Mouse (Mus musculus): ENCODE data around the gene Dnah1. TPM values are rescaled to one million over a fixed set of nuclear protein-coding genes. Genes with fewer than 3 reads are reported as not detected.

The Dnah1 gene
- total and polyA plus RNA-seq, 2 experiments from 2014 or later = 2.1 to 9.9 TPM

DNA sequence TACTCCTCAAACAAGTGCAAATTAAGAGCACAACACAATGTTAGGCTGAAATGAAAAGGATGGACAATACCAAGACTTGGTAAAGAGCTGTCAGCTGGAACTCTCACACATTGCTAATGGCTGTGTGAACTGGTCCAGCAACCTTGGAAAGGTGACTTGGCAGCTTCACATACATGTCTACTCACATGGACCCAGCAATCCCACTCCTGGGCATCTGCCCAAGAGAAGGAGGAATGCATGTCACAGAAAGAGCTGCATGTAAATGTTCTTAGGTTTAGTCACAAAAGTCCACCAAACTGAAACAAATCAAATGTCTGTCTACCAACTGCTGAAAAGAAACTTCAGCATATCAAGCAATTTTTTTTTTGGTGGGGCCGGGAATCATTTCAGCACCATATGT is 77.8 kb downstream of the Dnah1 start:
- no peak overlapping the region for H3K4me2 ChIP-seq (ENCODE audit: low read depth, low read length)
- H3K9ac ChIP-seq (replicated peaks; ENCODE audit: low read length) = no peak overlapping the region
- ATAC-seq = no peak
- no peaks in the 10 kb centered on the region for H3K36me3 ChIP-seq (ENCODE audit: insufficient read depth, low read length)
- H3K9me3 ChIP-seq (ENCODE audit: low read length) = no peaks in the 10 kb centered on the region
- H3K27ac ChIP-seq = no peak overlapping the region
- H3K4me1 ChIP-seq (ENCODE audit: insufficient read depth, low read length) = no peaks in the 10 kb centered on the region
- no peak for DNase-seq (ENCODE audit: low spot score)
- H3K27me3 ChIP-seq (ENCODE audit: insufficient read depth, low read length) = no peaks in the 10 kb centered on the region
- no peak overlapping the region for H3K4me3 ChIP-seq (ENCODE audit: low read length)
- 73% methylated on average over 1 of the region's 1 CpGs for WGBS
- TF ChIP-seq CTCF (IDR thresholded peaks at IDR 0.05; ENCODE audit: low read depth) = no peak

DNA sequence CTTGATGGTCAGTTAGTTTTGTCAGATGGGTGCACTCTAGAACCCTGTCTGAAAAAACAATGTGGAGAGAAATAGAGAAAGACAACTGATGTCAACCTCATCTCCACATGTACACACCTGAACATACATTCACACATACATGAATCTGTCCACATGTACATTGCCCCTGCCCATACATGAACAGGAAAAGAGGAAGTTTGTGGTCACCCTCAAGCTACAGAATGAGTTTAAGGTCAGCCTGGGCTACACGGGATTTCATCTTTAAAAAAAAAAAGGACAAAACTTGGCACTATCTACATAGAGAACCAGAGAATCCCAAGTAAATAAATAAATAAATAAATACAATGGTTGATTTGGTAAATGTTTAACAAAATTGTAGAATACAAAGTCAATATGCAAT is 78.9 kb downstream of the Dnah1 start:
- 80% methylated on average over 1 of the region's 1 CpGs for WGBS
- H3K27me3 ChIP-seq (ENCODE audit: insufficient read depth, low read length) = no peaks in the 10 kb centered on the region
- H3K4me3 ChIP-seq (ENCODE audit: low read length) = no peak overlapping the region
- H3K9me3 ChIP-seq (ENCODE audit: low read length) = no peaks in the 10 kb centered on the region
- H3K36me3 ChIP-seq (ENCODE audit: insufficient read depth, low read length) = no peaks in the 10 kb centered on the region
- H3K4me1 ChIP-seq (ENCODE audit: insufficient read depth, low read length) = no peaks in the 10 kb centered on the region
- no peak overlapping the region for H3K4me2 ChIP-seq (ENCODE audit: low read depth, low read length)
- TF ChIP-seq CTCF (IDR thresholded peaks at IDR 0.05; ENCODE audit: low read depth) = no peak
- ATAC-seq = no peak
- no peak overlapping the region for H3K27ac ChIP-seq
- no peak for DNase-seq (ENCODE audit: low spot score)
- no peak overlapping the region for H3K9ac ChIP-seq (replicated peaks; ENCODE audit: low read length)

DNA sequence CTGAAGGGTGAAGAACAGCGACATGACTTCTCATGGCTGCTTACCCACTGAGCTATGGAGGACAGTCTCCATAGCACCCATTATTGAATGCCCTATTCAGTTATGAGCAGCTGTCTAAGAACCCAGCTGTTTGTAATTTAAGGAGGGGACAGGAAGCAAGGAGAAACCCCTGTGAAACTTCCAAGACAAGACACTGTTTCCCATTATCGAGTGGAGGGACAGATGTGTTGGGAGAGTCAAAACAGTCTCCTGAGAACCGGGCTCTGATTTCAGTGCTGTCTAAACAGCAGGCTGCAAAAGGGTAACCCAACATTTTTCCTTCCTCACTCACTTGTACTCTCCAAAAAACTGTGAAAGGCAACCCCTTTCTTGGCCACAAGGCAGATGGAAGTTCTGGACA is 83.2 kb downstream of the Dnah1 start:
- no peak overlapping the region for H3K4me2 ChIP-seq (ENCODE audit: low read depth, low read length)
- no peak overlapping the region for H3K4me3 ChIP-seq (ENCODE audit: low read length)
- H3K36me3 ChIP-seq (ENCODE audit: insufficient read depth, low read length) = no peaks in the 10 kb centered on the region
- no peak overlapping the region for H3K27ac ChIP-seq
- H3K9ac ChIP-seq (replicated peaks; ENCODE audit: low read length) = no peak overlapping the region
- H3K27me3 ChIP-seq (ENCODE audit: insufficient read depth, low read length) = no peaks in the 10 kb centered on the region
- TF ChIP-seq CTCF (IDR thresholded peaks at IDR 0.05; ENCODE audit: low read depth) = no peak
- no peaks in the 10 kb centered on the region for H3K4me1 ChIP-seq (ENCODE audit: insufficient read depth, low read length)
- 79% methylated on average over 3 of the region's 3 CpGs for WGBS
- no peak for DNase-seq (ENCODE audit: low spot score)
- H3K9me3 ChIP-seq (ENCODE audit: low read length) = no peaks in the 10 kb centered on the region
- no peak for ATAC-seq

DNA sequence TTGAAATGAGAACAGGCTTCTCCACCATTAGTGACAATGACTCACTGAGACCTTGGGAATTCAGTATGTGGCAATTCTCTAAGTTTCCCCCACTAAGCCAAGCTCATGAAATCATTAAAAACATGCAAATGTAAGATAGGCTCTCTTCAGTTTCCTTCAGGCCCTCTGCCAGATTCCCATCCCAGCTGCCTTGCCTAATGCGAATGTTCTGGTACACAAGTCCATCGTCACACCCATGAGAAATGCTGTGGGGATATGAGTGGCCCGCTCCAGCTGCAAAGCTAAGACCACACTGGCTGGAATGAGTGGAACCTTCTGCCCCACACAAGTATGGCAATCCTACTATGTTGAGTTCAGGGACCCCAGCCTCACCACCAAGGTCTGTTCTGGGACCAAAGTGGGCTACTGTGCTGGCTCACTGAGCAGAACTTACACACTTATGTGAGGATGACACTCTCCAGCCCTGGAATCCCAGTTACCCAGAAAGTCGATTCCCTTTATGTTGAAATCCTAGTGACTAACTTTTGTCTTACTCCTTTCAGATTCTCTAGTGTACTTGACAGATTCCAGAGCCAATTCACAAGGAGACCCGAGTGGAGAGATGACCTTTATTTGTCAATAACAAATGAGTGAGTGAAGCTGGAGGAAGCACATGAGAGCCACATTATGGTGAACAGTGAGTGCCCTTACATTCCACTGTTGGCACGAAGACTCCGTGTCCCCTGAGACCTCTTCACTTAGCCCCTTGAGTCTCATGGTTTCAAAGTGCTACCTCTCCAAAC is 86.4 kb downstream of the Dnah1 start:
- TF ChIP-seq CTCF (IDR thresholded peaks at IDR 0.05; ENCODE audit: low read depth) = no peak
- H3K36me3 ChIP-seq (ENCODE audit: insufficient read depth, low read length) = no peaks in the 10 kb centered on the region
- no peak for ATAC-seq
- H3K4me1 ChIP-seq (ENCODE audit: insufficient read depth, low read length) = no peaks in the 10 kb centered on the region
- H3K27ac ChIP-seq = no peak overlapping the region
- H3K4me2 ChIP-seq (ENCODE audit: low read depth, low read length) = no peak overlapping the region
- no peaks in the 10 kb centered on the region for H3K9me3 ChIP-seq (ENCODE audit: low read length)
- WGBS = 77% methylated on average over 7 of the region's 7 CpGs
- H3K4me3 ChIP-seq (ENCODE audit: low read length) = no peak overlapping the region
- no peak for DNase-seq (ENCODE audit: low spot score)
- no peak overlapping the region for H3K9ac ChIP-seq (replicated peaks; ENCODE audit: low read length)
- no peaks in the 10 kb centered on the region for H3K27me3 ChIP-seq (ENCODE audit: insufficient read depth, low read length)

DNA sequence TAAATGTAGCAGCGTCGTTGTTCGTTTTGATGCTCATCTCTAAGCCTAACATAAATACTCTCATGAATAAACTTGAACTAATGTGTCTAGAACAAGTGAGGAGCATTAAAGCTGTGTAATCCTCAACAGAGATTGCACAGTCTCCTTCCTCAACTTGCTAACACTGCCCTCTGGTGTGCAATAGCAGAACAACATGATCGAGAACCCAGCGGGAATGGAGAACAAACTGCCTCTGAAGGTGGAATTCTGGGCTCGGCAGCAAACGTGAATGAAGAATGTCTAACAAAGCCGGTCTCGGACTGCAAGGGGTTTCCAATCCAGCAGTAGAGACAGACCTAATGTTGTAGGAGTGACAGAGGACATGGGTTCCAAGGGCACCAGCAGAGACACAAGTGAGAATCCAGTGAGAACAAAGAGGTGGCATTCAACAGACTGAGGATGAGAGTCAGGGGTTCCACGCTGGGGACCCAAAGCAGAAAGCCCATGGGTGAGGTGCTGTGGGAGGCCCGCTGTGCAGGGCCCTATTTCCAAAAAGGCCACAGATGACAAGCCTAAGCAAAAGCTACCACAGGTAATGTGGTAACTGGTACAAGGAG is 89.6 kb downstream of the Dnah1 start:
- H3K4me1 ChIP-seq (ENCODE audit: insufficient read depth, low read length) = no peaks in the 10 kb centered on the region
- WGBS = 17% methylated on average over 11 of the region's 11 CpGs
- no peaks in the 10 kb centered on the region for H3K36me3 ChIP-seq (ENCODE audit: insufficient read depth, low read length)
- DNase-seq (ENCODE audit: low spot score) (peak; percentile 89), ATAC-seq (peak; percentile 53; the same call in 1 of the 2 replicates)
- peak; percentile 93 for TF ChIP-seq CTCF (IDR thresholded peaks at IDR 0.05; ENCODE audit: low read depth)
- H3K9me3 ChIP-seq (ENCODE audit: low read length) = no peaks in the 10 kb centered on the region
- H3K9ac ChIP-seq (replicated peaks; ENCODE audit: low read length) = no peak overlapping the region
- no peak overlapping the region for H3K4me2 ChIP-seq (ENCODE audit: low read depth, low read length)
- no peak overlapping the region for H3K4me3 ChIP-seq (ENCODE audit: low read length)
- peak overlapping the region; percentile 36; the same call in 1 of the 2 replicates for H3K27ac ChIP-seq
- no peaks in the 10 kb centered on the region for H3K27me3 ChIP-seq (ENCODE audit: insufficient read depth, low read length)

DNA sequence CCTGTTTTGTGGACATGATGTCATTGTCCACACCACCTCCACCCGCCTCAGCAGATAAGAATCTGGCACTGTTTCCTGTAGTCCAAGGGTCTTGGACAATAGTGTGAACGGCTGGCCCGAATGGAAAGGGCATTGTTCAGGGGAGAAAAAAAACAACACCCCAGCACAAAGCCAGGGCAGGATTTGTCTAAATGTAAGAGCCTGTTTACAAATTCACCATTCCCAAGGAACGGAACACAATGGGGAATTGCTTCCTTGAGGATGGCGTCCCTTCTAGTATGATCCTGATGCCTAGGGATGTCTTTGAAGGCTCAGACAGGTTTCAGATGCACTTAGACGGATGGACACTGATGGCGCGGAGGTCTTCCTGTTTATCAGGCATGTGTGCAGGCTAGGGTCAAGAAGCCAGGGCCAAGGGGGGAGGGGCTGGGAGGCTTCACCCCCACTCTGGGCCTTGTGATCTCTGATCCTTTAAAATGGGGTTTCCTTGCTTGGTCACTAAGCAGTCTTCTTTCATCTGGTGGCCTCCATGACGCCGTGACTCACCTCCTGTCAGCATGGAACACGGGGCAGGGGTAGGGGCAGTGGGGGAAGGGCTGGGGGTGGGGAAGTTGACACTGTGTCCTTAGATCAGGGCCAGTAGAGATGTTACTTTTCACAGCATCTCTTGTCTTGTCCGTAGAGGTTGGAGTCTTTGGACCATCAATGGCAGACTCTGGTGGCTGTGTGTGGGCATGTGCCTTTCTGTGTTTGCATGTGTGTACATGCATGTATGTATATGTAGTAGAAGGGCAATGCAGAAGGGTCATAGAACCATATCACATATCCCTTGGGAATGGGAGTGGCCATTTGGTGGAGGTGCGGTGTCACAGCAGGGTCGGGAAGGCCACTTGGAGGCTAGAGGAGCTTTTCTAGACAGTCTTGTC is 90.4 kb downstream of the Dnah1 start:
- DNase-seq (ENCODE audit: low spot score) = no peak

More for the DNA sequence above, 90.4 kb downstream of the Dnah1 start:
- H3K4me3 ChIP-seq (ENCODE audit: low read length) = no peak overlapping the region
- peak overlapping the region; percentile 36; the same call in 1 of the 2 replicates for H3K27ac ChIP-seq
- peak; percentile 41; the same call in 1 of the 2 replicates for ATAC-seq
- no peaks in the 10 kb centered on the region for H3K4me1 ChIP-seq (ENCODE audit: insufficient read depth, low read length)
- 83% methylated on average over 14 of the region's 14 CpGs for WGBS
- no peaks in the 10 kb centered on the region for H3K9me3 ChIP-seq (ENCODE audit: low read length)
- no peak for TF ChIP-seq CTCF (IDR thresholded peaks at IDR 0.05; ENCODE audit: low read depth)
- H3K36me3 ChIP-seq (ENCODE audit: insufficient read depth, low read length) = no peaks in the 10 kb centered on the region
- no peaks in the 10 kb centered on the region for H3K27me3 ChIP-seq (ENCODE audit: insufficient read depth, low read length)
- 0 out of 2 replicates have a peak overlapping the region, but pooled peaks have one; percentile 2 for H3K9ac ChIP-seq (replicated peaks; ENCODE audit: low read length)
- H3K4me2 ChIP-seq (ENCODE audit: low read depth, low read length) = no peak overlapping the region
